Mouse (Mus musculus) gastrocnemius, postnatal 4 days (tissue): ENCODE results near the gene Fam209. TPM values are rescaled to one million over a fixed set of nuclear protein-coding genes. Genes with fewer than 3 reads are reported as not detected.

Source experiments
- total RNA-seq, 2 experiments: library from RNA; stranded (reverse); gene quantifications; 2 replicates each; pipeline ENCODE4 v1.2.3; 2021

Fam209 gene
- total RNA-seq, 2 experiments from 2014 or later, result 0.83 to 1.1 TPM

Other genes starting within 250 kb of the Fam209 start
- not detected for gene Mc3r, start 224.0 kb upstream of the Fam209 start, total RNA-seq
- 1 to 10 TPM; 4.3 to 4.6 TPM for gene Fam210b, start 127.0 kb upstream of the Fam209 start, total RNA-seq
- 10 to 100 TPM; 12.2 to 12.8 TPM for gene Aurka, start 102.0 kb upstream of the Fam209 start, total RNA-seq
- gene Cstf1, start 101.8 kb upstream of the Fam209 start, total RNA-seq, result 10 to 100 TPM; 27.0 to 29.9 TPM
- 1 to 10 TPM in 1 of 2 experiments, under 1 TPM in 1; 0.62 to 1.1 TPM for gene Cass4, start 78.7 kb upstream of the Fam209 start, total RNA-seq
- 10 to 100 TPM; 45.3 to 45.4 TPM for gene Rtf2, start 32.0 kb upstream of the Fam209 start, total RNA-seq
- not detected for gene Gcnt7, start 13.9 kb upstream of the Fam209 start, total RNA-seq
- not detected for gene Tfap2c, start 77.1 kb downstream of the Fam209 start, total RNA-seq